Mouse (Mus musculus) kidney, postnatal 0 days (tissue): ENCODE results near the gene Smad5. TPM values are rescaled to one million over a fixed set of nuclear protein-coding genes. Genes with fewer than 3 reads are reported as not detected.
A peak's percentile ranks its signal among the peaks of the same experiment; 100 is the strongest.

Source experiments
- ATAC-seq: fragments of 200-750 bp; cut with Nextera tagmentation; replicated peaks from 2 replicates; pipeline ENCODE4 v1.8.0; 2017; ENCODE audit warnings: low read depth, moderate number of reproducible peaks, moderate TSS enrichment, moderate library complexity; ENCODE audit not compliant: low FRiP score
- DNase-seq: peaks from one replicate; pipeline ENCODE4 v3.0.0-alpha.2; 2016; ENCODE audit warnings: low spot score
- H3K27ac ChIP-seq: fragments of 300-500 bp; sonication (generic); 2 replicates; pipeline ENCODE4 v1.5.1; 2014; ENCODE audit warnings: mild to moderate bottlenecking
- H3K27me3 ChIP-seq: fragments of 300-500 bp; sonication (generic); 2 replicates; pipeline ENCODE4 v1.6.1; 2014; ENCODE audit warnings: low read length, mixed read lengths; ENCODE audit not compliant: insufficient read depth
- H3K36me3 ChIP-seq: fragments of 300-500 bp; sonication (generic); 2 replicates; pipeline ENCODE4 v1.6.1; 2014; ENCODE audit warnings: low read length, mixed read lengths; ENCODE audit not compliant: insufficient read depth
- H3K4me1 ChIP-seq: fragments of 300-500 bp; sonication (generic); replicated peaks from 2 replicates; pipeline ENCODE4 v1.6.1; 2014; ENCODE audit warnings: antibody characterized with exemption, low read length, mixed read lengths; ENCODE audit not compliant: insufficient read depth
- H3K4me2 ChIP-seq: fragments of 300-500 bp; sonication (generic); 2 replicates; pipeline ENCODE4 v1.6.1; 2014; ENCODE audit warnings: mild to moderate bottlenecking, low read length, moderate library complexity, mixed read lengths
- H3K4me3 ChIP-seq: fragments of 300-500 bp; sonication (generic); replicated peaks from 2 replicates; pipeline ENCODE4 v1.5.1; 2014; ENCODE audit warnings: low read depth, low read length
- H3K9ac ChIP-seq: fragments of 300-500 bp; sonication (generic); 2 replicates; pipeline ENCODE4 v1.6.1; 2014; ENCODE audit warnings: low read depth, low read length
- H3K9me3 ChIP-seq: fragments of 300-500 bp; sonication (generic); replicated peaks from 2 replicates; pipeline ENCODE4 v1.6.1; 2016; ENCODE audit warnings: low read length, inconsistent platforms, mixed read lengths
- CTCF ChIP-seq: IDR thresholded peaks from 2 replicates; pipeline ENCODE4 v1.5.1; 2016; ENCODE audit warnings: antibody characterized with exemption, low read depth, mild to moderate bottlenecking, moderate library complexity
- WGBS: fragments of 180-500 bp; shearing (Covaris S2); extraction: QIAGEN DNeasy Blood & Tissue Kit; methylation state at CpG from one replicate; pipeline ENCODE4 v1.1.7; 2014; 5-methylcytosine and 5-hydroxymethylcytosine counted together
- polyA plus RNA-seq: library from polyadenylated mRNA; unstranded; fragments of >200 nt; fragmentation: Nextera tagmentation; extraction: Ambion mirVana; gene quantifications from 2 replicates; pipeline ENCODE4 v1.2.1, GENCODE M21; 2015

Smad5 gene
- polyA plus RNA-seq, 1 experiment from 2014 or later: 23.9 TPM

DNA sequence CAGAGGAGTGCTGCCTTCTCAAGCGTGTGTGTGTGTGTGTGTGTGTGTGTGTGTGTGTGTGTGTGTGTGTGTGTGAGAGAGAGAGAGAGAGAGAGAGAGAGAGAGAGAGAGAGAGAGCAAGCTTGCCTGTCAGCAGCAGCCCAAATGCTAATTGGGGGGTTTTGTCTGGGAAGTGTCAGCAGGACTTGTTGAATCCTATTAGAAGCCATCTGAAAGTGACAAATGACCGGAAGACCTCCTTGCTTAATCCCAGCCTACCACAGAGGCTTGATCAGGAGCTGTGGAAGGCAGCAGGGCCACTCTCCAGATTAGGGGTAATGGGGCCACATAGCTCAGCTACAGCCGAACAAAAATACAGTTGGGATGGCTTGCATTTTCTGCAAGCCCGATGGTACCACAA is 66.6 kb downstream of the Smad5 start:
- Histone ChIP-seq H3K36me3 (no peaks in the 10 kb centered on the region), H3K4me1 (no peaks in the 10 kb centered on the region), H3K27me3 (no peaks in the 10 kb centered on the region), H3K9me3 (no peaks in the 10 kb centered on the region), H3K4me3 (no peak overlapping the region), H3K27ac (no peak overlapping the region), H3K9ac (no peak overlapping the region), H3K4me2 (no peak overlapping the region)
- WGBS: 41% methylated on average over 4 of the region's 4 CpGs
- no peak for TF ChIP-seq CTCF
- DNase-seq: no peak
- ATAC-seq: no peak

DNA sequence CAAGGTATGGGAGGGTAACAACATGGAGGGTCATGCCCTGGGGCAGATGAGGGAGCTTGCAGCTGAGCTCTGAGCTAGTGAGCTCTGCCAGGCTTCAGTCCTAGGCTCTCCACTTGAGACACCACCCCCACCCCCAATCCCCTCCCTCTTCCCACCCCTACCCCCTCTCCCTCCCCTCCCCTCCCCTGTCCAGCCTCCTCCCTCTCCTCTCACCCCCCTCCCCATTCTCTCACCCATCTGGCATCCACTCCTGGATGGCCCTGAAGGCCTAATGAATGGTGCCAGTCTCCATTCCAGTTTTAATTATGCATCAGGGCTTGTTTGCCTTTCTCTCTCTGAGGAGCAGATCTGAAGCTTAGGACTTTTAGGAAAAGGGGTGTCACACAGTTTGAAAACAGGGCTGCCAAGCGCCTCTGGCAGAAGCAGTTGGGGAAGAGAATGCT is 67.3 kb downstream of the Smad5 start:
- DNase-seq: no peak
- ATAC-seq: no peak
- TF ChIP-seq CTCF: no peak
- WGBS: 57% methylated on average over 1 of the region's 1 CpGs
- Histone ChIP-seq H3K4me3 (no peak overlapping the region), H3K4me1 (no peaks in the 10 kb centered on the region), H3K36me3 (no peaks in the 10 kb centered on the region), H3K27ac (no peak overlapping the region), H3K9ac (no peak overlapping the region), H3K4me2 (no peak overlapping the region), H3K27me3 (no peaks in the 10 kb centered on the region), H3K9me3 (no peaks in the 10 kb centered on the region)

DNA sequence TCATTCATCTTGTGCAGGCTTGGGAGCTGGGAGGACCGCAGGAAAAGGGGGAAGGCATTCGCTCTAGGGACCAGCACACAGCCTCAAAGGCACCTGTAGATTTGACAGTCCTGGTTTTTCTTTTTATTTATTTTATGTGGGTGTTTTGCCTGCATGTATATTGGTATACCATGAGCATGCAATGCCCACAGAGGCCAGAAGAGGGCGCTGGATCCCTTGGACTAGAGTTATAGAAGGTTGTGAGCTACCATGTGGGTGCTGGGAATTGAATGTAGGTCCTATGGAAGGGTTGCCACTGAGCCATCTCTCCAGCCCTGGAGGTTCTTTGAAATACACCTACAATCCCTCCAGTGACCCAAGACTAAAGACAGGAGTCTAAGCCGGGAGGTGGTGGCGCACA is 68.0 kb downstream of the Smad5 start:
- WGBS: 67% methylated on average over 5 of the region's 5 CpGs
- Histone ChIP-seq H3K36me3 (no peaks in the 10 kb centered on the region), H3K9ac (no peak overlapping the region), H3K27ac (no peak overlapping the region), H3K4me3 (no peak overlapping the region), H3K4me2 (no peak overlapping the region), H3K27me3 (no peaks in the 10 kb centered on the region), H3K4me1 (no peaks in the 10 kb centered on the region), H3K9me3 (no peaks in the 10 kb centered on the region)
- ATAC-seq (no peak), DNase-seq (no peak)
- TF ChIP-seq CTCF: peak; percentile 35; the same call in 1 of the 2 replicates

DNA sequence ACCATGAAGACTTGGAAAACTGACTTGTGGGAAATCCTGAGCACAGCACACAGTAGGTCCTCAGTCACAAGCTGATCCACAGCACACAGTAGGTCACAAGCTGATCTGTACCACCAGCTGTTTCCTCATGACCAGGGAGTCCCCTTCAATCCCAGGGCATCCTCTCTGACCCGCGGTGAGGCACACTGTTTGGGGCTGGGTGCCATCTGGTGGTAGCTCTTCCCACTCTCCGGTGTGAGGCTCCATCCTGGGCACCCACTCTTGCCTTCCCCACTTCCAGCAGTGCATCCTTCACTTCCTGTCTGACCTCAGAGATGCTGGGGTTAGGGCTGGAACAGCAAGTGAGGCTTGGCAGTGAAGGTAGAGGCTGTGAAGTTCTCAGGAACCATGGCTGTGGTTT is 69.8 kb downstream of the Smad5 start:
- H3K4me2 ChIP-seq: no peak overlapping the region
- peak; percentile 53 for TF ChIP-seq CTCF
- no peak overlapping the region for H3K9ac ChIP-seq
- H3K27me3 ChIP-seq: no peaks in the 10 kb centered on the region
- DNase-seq (no peak), ATAC-seq (no peak)
- no peaks in the 10 kb centered on the region for H3K9me3 ChIP-seq
- WGBS: 47% methylated on average over 3 of the region's 3 CpGs
- H3K4me3 ChIP-seq: no peak overlapping the region
- H3K4me1 ChIP-seq: no peaks in the 10 kb centered on the region
- no peaks in the 10 kb centered on the region for H3K36me3 ChIP-seq
- H3K27ac ChIP-seq: no peak overlapping the region

DNA sequence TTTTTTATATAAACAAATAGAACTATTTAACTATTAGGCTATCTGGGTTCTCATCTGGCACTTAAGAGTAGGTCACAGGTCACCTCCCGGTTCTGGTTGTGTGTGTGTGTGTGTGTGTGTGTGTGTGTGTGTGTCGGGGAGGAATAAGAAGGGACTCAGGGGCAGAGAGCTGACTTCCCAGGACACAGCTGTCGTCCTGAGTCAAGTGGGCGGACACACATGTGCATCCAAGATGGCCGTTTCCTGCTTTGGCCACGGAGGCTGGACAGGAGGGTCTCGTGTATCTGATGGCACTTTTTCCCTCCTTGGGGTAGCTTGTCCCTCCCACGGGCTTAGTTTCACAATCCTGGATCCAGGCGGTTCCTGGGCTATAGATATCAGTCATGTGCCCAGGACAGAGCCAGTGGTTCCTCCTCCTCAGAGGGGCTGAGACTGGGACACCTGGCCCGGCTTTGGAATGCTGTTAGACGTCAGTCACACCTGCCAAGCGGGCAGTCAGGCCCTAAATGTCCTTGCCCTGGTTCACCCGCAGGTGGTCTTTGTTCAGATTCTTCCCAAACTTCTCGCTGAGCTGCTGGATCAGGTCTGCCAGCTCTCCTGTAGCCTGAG is 70.6 kb downstream of the Smad5 start:
- H3K27ac ChIP-seq: no peak overlapping the region
- no peaks in the 10 kb centered on the region for H3K9me3 ChIP-seq
- H3K4me3 ChIP-seq: no peak overlapping the region
- no peaks in the 10 kb centered on the region for H3K4me1 ChIP-seq
- H3K27me3 ChIP-seq: no peaks in the 10 kb centered on the region
- H3K4me2 ChIP-seq: no peak overlapping the region
- no peak overlapping the region for H3K9ac ChIP-seq
- ATAC-seq: no peak; the same call in 1 of the 2 replicates
- no peaks in the 10 kb centered on the region for H3K36me3 ChIP-seq
- TF ChIP-seq CTCF: no peak
- WGBS: 29% methylated on average over 14 of the region's 14 CpGs
- DNase-seq: peak; percentile 28

DNA sequence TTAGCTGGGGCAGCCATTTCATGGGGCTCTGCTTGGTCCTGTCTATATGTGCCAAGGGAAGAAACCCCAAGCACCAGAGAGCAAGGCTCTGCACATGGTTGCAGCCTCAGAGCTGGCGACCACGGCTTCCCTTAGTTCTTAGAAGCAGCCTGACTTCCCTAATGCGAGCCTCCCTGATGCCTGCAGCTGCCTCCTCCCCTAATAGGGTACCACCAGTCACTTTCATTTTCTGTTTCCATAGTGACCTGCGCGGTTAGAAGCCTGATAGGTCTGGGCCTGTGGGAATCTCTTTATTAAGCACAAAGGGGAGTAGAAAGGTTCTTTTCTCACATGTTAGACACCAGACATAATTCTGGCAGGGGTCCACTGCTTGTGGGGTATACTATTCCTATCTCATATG is 71.5 kb downstream of the Smad5 start:
- Histone ChIP-seq H3K4me1 (no peaks in the 10 kb centered on the region), H3K4me3 (no peak overlapping the region), H3K4me2 (no peak overlapping the region), H3K27me3 (no peaks in the 10 kb centered on the region), H3K9me3 (no peaks in the 10 kb centered on the region), H3K9ac (no peak overlapping the region), H3K27ac (no peak overlapping the region), H3K36me3 (no peaks in the 10 kb centered on the region)
- WGBS: 60% methylated on average over 5 of the region's 5 CpGs
- ATAC-seq (no peak), DNase-seq (no peak)
- TF ChIP-seq CTCF: no peak
